In the genomic region with DNA sequence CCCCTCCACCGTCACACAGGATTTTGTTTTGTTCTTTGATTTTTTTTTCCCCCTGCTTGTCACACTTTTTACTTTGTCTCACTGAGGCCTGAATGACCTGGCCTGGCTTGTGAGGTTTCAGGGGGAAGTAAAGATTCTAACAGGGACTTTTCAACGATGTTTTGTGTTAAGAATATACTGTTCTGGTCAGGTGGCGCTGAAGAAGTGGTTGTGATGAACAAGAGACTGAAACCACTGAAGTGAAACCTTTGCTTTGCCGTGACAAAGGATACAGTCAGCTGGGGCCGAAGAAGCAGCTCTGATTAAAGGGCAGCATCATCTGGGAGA, we compare ENCODE assay signal across 10 mouse cellular contexts.
DNase-seq lines count a peak whose midpoint lies in the region; ATAC-seq and TF ChIP-seq lines count a peak whose summit lies in the region.
"Had no signal": no experiment of that assay in that cellular context is flagged by ENCODE, and none has a peak within 500 bp of the region (broad histone marks: within the 10 kb centered on the region; RNA-seq: fewer than 3 reads in every experiment).

No protein-coding gene starts in this region.

- H3K4me3 ChIP-seq in heart, embryonic 15.5 days, result no peak overlapping the region
- no peak overlapping the region for H3K4me3 ChIP-seq in liver, postnatal 0 days (ENCODE audit: low read depth, low read length)
- no peak overlapping the region for H3K4me3 ChIP-seq in hindbrain, postnatal 0 days (ENCODE audit: low read length)
- H3K4me3 ChIP-seq: heart, embryonic 13.5 days; limb, embryonic 12.5 days had no signal

- no peaks in the 10 kb centered on the region for H3K9me3 ChIP-seq in heart, embryonic 15.5 days (replicated peaks)
- no peaks in the 10 kb centered on the region for H3K9me3 ChIP-seq in liver, postnatal 0 days (ENCODE audit: low read length)
- no peaks in the 10 kb centered on the region for H3K9me3 ChIP-seq in hindbrain, postnatal 0 days (ENCODE audit: low read length)
- H3K9me3 ChIP-seq: heart, embryonic 13.5 days; limb, embryonic 12.5 days had no signal

- 78% methylated on average over 5 of the region's 5 CpGs for WGBS in heart, embryonic 15.5 days
- 60% methylated on average over 5 of the region's 5 CpGs for whole genome bisulfite sequencing in liver, postnatal 0 days (ENCODE audit: insufficient replicate concordance)
- 37% methylated on average over 5 of the region's 5 CpGs for WGBS in hindbrain, postnatal 0 days

- TF ChIP-seq CTCF in liver, postnatal 0 days (IDR thresholded peaks at IDR 0.05; ENCODE audit: low read depth), result no peak
- TF ChIP-seq CTCF in hindbrain, postnatal 0 days (IDR thresholded peaks at IDR 0.05; ENCODE audit: low read depth), result no peak

- DNase-seq in heart, adult 9 months (ENCODE audit: low spot score in 2 of 2), result no peak
- no peak for DNase-seq in liver, postnatal 0 days
- no peak for DNase-seq in liver
- DNase-seq in B cell, adult 2 months, result peak; percentile 44 to 52
- DNase-seq in hindbrain, postnatal 0 days (ENCODE audit: low spot score), result no peak
- no peak for DNase-seq in left cerebral cortex, adult 8-10 months (ENCODE audit: low spot score in 2 of 2)
- no peak for DNase-seq in gastrocnemius, postnatal 10 days

- no peak overlapping the region for H3K4me2 ChIP-seq in heart, embryonic 15.5 days
- H3K4me2 ChIP-seq in liver, postnatal 0 days (ENCODE audit: low read depth, low read length), result no peak overlapping the region
- H3K4me2 ChIP-seq in hindbrain, postnatal 0 days (ENCODE audit: low read depth, low read length), result no peak overlapping the region
- H3K4me2 ChIP-seq: heart, embryonic 13.5 days; limb, embryonic 12.5 days had no signal

- no peak for TF ChIP-seq EP300 in liver, postnatal 0 days (IDR thresholded peaks at IDR 0.05; ENCODE audit: low read depth)

- ATAC-seq in heart, embryonic 15.5 days (replicated peaks; ENCODE audit: insufficient number of reproducible peaks, insufficient read depth, low FRiP score, low read depth), result no peak
- no peak for ATAC-seq in liver, postnatal 0 days
- ATAC-seq in hindbrain, postnatal 0 days, result no peak

- no peaks in the 10 kb centered on the region for H3K27me3 ChIP-seq in heart, embryonic 15.5 days
- no peaks in the 10 kb centered on the region for H3K27me3 ChIP-seq in liver, postnatal 0 days (ENCODE audit: insufficient read depth, low read length)
- H3K27me3 ChIP-seq in hindbrain, postnatal 0 days (ENCODE audit: insufficient read depth, low read length), result no peaks in the 10 kb centered on the region
- H3K27me3 ChIP-seq: heart, embryonic 13.5 days; limb, embryonic 12.5 days had no signal

- H3K9ac ChIP-seq in heart, embryonic 15.5 days, result no peak overlapping the region
- H3K9ac ChIP-seq in liver, postnatal 0 days (replicated peaks), result no peak overlapping the region
- H3K9ac ChIP-seq in hindbrain, postnatal 0 days (replicated peaks; ENCODE audit: low read length), result no peak overlapping the region
- H3K9ac ChIP-seq: heart, embryonic 13.5 days; limb, embryonic 12.5 days had no signal

- H3K36me3 ChIP-seq in heart, embryonic 15.5 days, result no peaks in the 10 kb centered on the region
- H3K36me3 ChIP-seq in liver, postnatal 0 days (replicated peaks; ENCODE audit: insufficient read depth, low read length), result no peaks in the 10 kb centered on the region
- H3K36me3 ChIP-seq in hindbrain, postnatal 0 days (ENCODE audit: insufficient read depth, low read length), result no peaks in the 10 kb centered on the region
- H3K36me3 ChIP-seq: heart, embryonic 13.5 days; limb, embryonic 12.5 days had no signal

- peak overlapping the region; percentile 71; the same call in 1 of the 2 replicates for H3K27ac ChIP-seq in heart, embryonic 15.5 days
- H3K27ac ChIP-seq in liver, postnatal 0 days (ENCODE audit: low read depth), result peak overlapping the region; percentile 37; the same call in 1 of the 2 replicates
- peak overlapping the region; percentile 71 for H3K27ac ChIP-seq in hindbrain, postnatal 0 days
- H3K27ac ChIP-seq: limb, embryonic 12.5 days had no signal

- H3K4me1 ChIP-seq in heart, embryonic 15.5 days (replicated peaks), result peaks cover 10% of the 10 kb centered on the region
- peaks cover 3% of the 10 kb centered on the region; the same call in 1 of the 2 replicates for H3K4me1 ChIP-seq in liver, postnatal 0 days (ENCODE audit: insufficient read depth)
- peaks cover 9% of the 10 kb centered on the region for H3K4me1 ChIP-seq in hindbrain, postnatal 0 days (ENCODE audit: insufficient read depth, low read length)
- H3K4me1 ChIP-seq: limb, embryonic 12.5 days had no signal

Comparison
In these comparisons a context has a peak if more than half of its experiments do, and no peak if none do; other contexts are left out.
1. DNase-seq: peak in B cell, adult 2 months (2 of 2); none in heart, adult 9 months (0 of 2), liver, postnatal 0 days (single experiment), liver (single experiment), hindbrain, postnatal 0 days (single experiment), left cerebral cortex, adult 8-10 months (0 of 2) and gastrocnemius, postnatal 10 days (single experiment).
2. Peak in every context shown above with its lines, with median percentiles within 50 percentile points of each other: H3K27ac ChIP-seq.